Mouse (Mus musculus): ENCODE data around the gene Gab2. TPM values are rescaled to one million over a fixed set of nuclear protein-coding genes. Genes with fewer than 3 reads are reported as not detected.

Gene Gab2
- total RNA-seq, 1 experiment from 2014 or later: 18.3 TPM

- no peak for ATAC-seq (replicated peaks in 1 of 2; ENCODE audit: insufficient read depth in 1 of 2, low FRiP score in 2 of 2, low TSS enrichment in 1 of 2, low read depth in 1 of 2, poor library complexity in 2 of 2, severe bottlenecking in 2 of 2)
Measured at GRCm38 (mm10) chr7:97085291-97085690, 3.9 kb downstream of the Gab2 start.

- no peak for ATAC-seq (replicated peaks in 1 of 2; ENCODE audit: insufficient read depth in 1 of 2, low FRiP score in 2 of 2, low TSS enrichment in 1 of 2, low read depth in 1 of 2, poor library complexity in 2 of 2, severe bottlenecking in 2 of 2)
Measured at GRCm38 (mm10) chr7:97094241-97094640, 12.9 kb downstream of the Gab2 start.

GRCm38 (mm10) chr7:97108119-97108518 is 26.7 kb downstream of the Gab2 start:
- ATAC-seq (replicated peaks in 1 of 2; ENCODE audit: insufficient read depth in 1 of 2, low FRiP score in 2 of 2, low TSS enrichment in 1 of 2, low read depth in 1 of 2, poor library complexity in 2 of 2, severe bottlenecking in 2 of 2): no peak; a peak in 1 of 4 replicates

GRCm38 (mm10) chr7:97128949-97129348 is 47.6 kb downstream of the Gab2 start:
- ATAC-seq (replicated peaks in 1 of 2; ENCODE audit: insufficient read depth in 1 of 2, low FRiP score in 2 of 2, low TSS enrichment in 1 of 2, low read depth in 1 of 2, poor library complexity in 2 of 2, severe bottlenecking in 2 of 2): no peak

GRCm38 (mm10) chr7:97136453-97136852 is 55.1 kb downstream of the Gab2 start:
- peak; percentile 32 to 66; a peak in 2 of 4 replicates for ATAC-seq (replicated peaks in 1 of 2; ENCODE audit: insufficient read depth in 1 of 2, low FRiP score in 2 of 2, low TSS enrichment in 1 of 2, low read depth in 1 of 2, poor library complexity in 2 of 2, severe bottlenecking in 2 of 2)

- no peak for ATAC-seq (replicated peaks in 1 of 2; ENCODE audit: insufficient read depth in 1 of 2, low FRiP score in 2 of 2, low TSS enrichment in 1 of 2, low read depth in 1 of 2, poor library complexity in 2 of 2, severe bottlenecking in 2 of 2)
Measured at GRCm38 (mm10) chr7:97151082-97151813, 69.9 kb downstream of the Gab2 start.

GRCm38 (mm10) chr7:97154756-97155487 is 73.5 kb downstream of the Gab2 start:
- ATAC-seq (replicated peaks in 1 of 2; ENCODE audit: insufficient read depth in 1 of 2, low FRiP score in 2 of 2, low TSS enrichment in 1 of 2, low read depth in 1 of 2, poor library complexity in 2 of 2, severe bottlenecking in 2 of 2): peak; percentile 42 to 62

- ATAC-seq (replicated peaks in 1 of 2; ENCODE audit: insufficient read depth in 1 of 2, low FRiP score in 2 of 2, low TSS enrichment in 1 of 2, low read depth in 1 of 2, poor library complexity in 2 of 2, severe bottlenecking in 2 of 2): peak; percentile 49 to 53; a peak in 2 of 4 replicates
Measured at GRCm38 (mm10) chr7:97164261-97164660, 82.9 kb downstream of the Gab2 start.

GRCm38 (mm10) chr7:97171089-97171488 is 89.7 kb downstream of the Gab2 start:
- ATAC-seq (replicated peaks in 1 of 2; ENCODE audit: insufficient read depth in 1 of 2, low FRiP score in 2 of 2, low TSS enrichment in 1 of 2, low read depth in 1 of 2, poor library complexity in 2 of 2, severe bottlenecking in 2 of 2): no peak

- ATAC-seq (replicated peaks in 1 of 2; ENCODE audit: insufficient read depth in 1 of 2, low FRiP score in 2 of 2, low TSS enrichment in 1 of 2, low read depth in 1 of 2, poor library complexity in 2 of 2, severe bottlenecking in 2 of 2): peak; percentile 69 to 77
Measured at GRCm38 (mm10) chr7:97171719-97172118, 90.3 kb downstream of the Gab2 start.

GRCm38 (mm10) chr7:97172126-97172525 is 90.7 kb downstream of the Gab2 start:
- peak; percentile 59 to 77; a peak in 3 of 4 replicates for ATAC-seq (replicated peaks in 1 of 2; ENCODE audit: insufficient read depth in 1 of 2, low FRiP score in 2 of 2, low TSS enrichment in 1 of 2, low read depth in 1 of 2, poor library complexity in 2 of 2, severe bottlenecking in 2 of 2)

- no peak for ATAC-seq (replicated peaks in 1 of 2; ENCODE audit: insufficient read depth in 1 of 2, low FRiP score in 2 of 2, low TSS enrichment in 1 of 2, low read depth in 1 of 2, poor library complexity in 2 of 2, severe bottlenecking in 2 of 2)
Measured at GRCm38 (mm10) chr7:97181931-97182330, 100.5 kb downstream of the Gab2 start.

GRCm38 (mm10) chr7:97183426-97183825 is 102.0 kb downstream of the Gab2 start:
- no peak for ATAC-seq (replicated peaks in 1 of 2; ENCODE audit: insufficient read depth in 1 of 2, low FRiP score in 2 of 2, low TSS enrichment in 1 of 2, low read depth in 1 of 2, poor library complexity in 2 of 2, severe bottlenecking in 2 of 2)

GRCm38 (mm10) chr7:97184005-97184404 is 102.6 kb downstream of the Gab2 start:
- ATAC-seq (replicated peaks in 1 of 2; ENCODE audit: insufficient read depth in 1 of 2, low FRiP score in 2 of 2, low TSS enrichment in 1 of 2, low read depth in 1 of 2, poor library complexity in 2 of 2, severe bottlenecking in 2 of 2): peak; percentile 46 to 66

- no peak for ATAC-seq (replicated peaks in 1 of 2; ENCODE audit: insufficient read depth in 1 of 2, low FRiP score in 2 of 2, low TSS enrichment in 1 of 2, low read depth in 1 of 2, poor library complexity in 2 of 2, severe bottlenecking in 2 of 2)
Measured at GRCm38 (mm10) chr7:97187387-97188081, 106.1 kb downstream of the Gab2 start.

- ATAC-seq (replicated peaks in 1 of 2; ENCODE audit: insufficient read depth in 1 of 2, low FRiP score in 2 of 2, low TSS enrichment in 1 of 2, low read depth in 1 of 2, poor library complexity in 2 of 2, severe bottlenecking in 2 of 2): no peak
Measured at GRCm38 (mm10) chr7:97189116-97189515, 107.7 kb downstream of the Gab2 start.

GRCm38 (mm10) chr7:97203907-97204306 is 122.5 kb downstream of the Gab2 start:
- ATAC-seq (replicated peaks in 1 of 2; ENCODE audit: insufficient read depth in 1 of 2, low FRiP score in 2 of 2, low TSS enrichment in 1 of 2, low read depth in 1 of 2, poor library complexity in 2 of 2, severe bottlenecking in 2 of 2): no peak
